Comparison of ENCODE assay signal across 28 mouse cellular contexts in the genomic region with DNA sequence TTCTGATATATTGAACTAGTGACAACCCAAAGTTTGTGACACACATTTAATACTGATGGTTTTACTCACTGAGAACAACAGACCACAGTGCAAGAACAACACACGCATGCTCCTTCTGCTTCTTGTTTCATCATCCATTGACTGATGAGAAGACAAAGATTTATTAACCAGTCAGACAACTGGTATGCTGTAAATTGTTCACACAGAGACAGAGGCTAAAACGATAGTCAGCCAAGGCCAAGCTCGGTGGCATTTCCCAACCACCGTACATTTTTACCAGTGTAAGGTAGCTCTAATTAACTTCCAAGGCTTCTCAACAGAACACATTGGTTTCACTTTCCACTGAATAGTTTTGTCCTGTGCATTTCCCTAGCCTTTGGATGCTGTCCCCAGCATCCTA.
"Had no signal": no experiment of that assay in that cellular context is flagged by ENCODE, and none has a peak within 500 bp of the region (broad histone marks: within the 10 kb centered on the region; RNA-seq: fewer than 3 reads in every experiment).

No protein-coding gene starts in this region.

- DNase-seq: gastrocnemius, adult 2 months; gastrocnemius, postnatal 10 days; gastrocnemius, postnatal 25 days; heart, adult 18-20 months; heart, postnatal 10 days; heart, postnatal 4 days; kidney, adult 18-20 months; kidney, adult 9 months; kidney, postnatal 10 days; kidney, postnatal 25 days; kidney, postnatal 4 days; liver; liver, embryonic 13.5 days had no signal

- H3K9me3 ChIP-seq: heart, embryonic 10.5 days; heart, embryonic 12.5 days; hindbrain, embryonic 10.5 days; hindbrain, embryonic 12.5 days; intestine, embryonic 15.5 days; kidney, embryonic 15.5 days; limb, embryonic 10.5 days; limb, embryonic 12.5 days; liver, embryonic 13.5 days; liver, embryonic 15.5 days had no signal

- H3K36me3 ChIP-seq: heart, embryonic 10.5 days; heart, embryonic 12.5 days; hindbrain, embryonic 10.5 days; hindbrain, embryonic 12.5 days; intestine, embryonic 15.5 days; kidney, embryonic 15.5 days; limb, embryonic 10.5 days; limb, embryonic 12.5 days; liver, embryonic 13.5 days; liver, embryonic 15.5 days had no signal

- H3K4me1 ChIP-seq: heart, embryonic 10.5 days; hindbrain, embryonic 12.5 days; intestine, embryonic 15.5 days; kidney, embryonic 15.5 days; limb, embryonic 10.5 days; limb, embryonic 12.5 days; liver, embryonic 13.5 days; liver, embryonic 15.5 days had no signal

- H3K27me3 ChIP-seq: heart, embryonic 12.5 days; hindbrain, embryonic 12.5 days; intestine, embryonic 15.5 days; kidney, embryonic 15.5 days; limb, embryonic 12.5 days; liver, embryonic 13.5 days; liver, embryonic 15.5 days had no signal

- H3K9ac ChIP-seq: heart, embryonic 12.5 days; hindbrain, embryonic 12.5 days; hindbrain, embryonic 14.5 days; intestine, embryonic 15.5 days; kidney, embryonic 15.5 days; limb, embryonic 12.5 days; liver, embryonic 13.5 days; liver, embryonic 15.5 days had no signal

- H3K4me3 ChIP-seq: gastrocnemius, adult 2 months; heart, embryonic 10.5 days; heart, embryonic 12.5 days; hindbrain, embryonic 10.5 days; hindbrain, embryonic 12.5 days; intestine, embryonic 15.5 days; kidney, embryonic 15.5 days; layer of hippocampus, adult 2 months; left cerebral cortex, adult 2 months; limb, embryonic 10.5 days; limb, embryonic 12.5 days; liver, embryonic 13.5 days; liver, embryonic 15.5 days had no signal

- H3K27ac ChIP-seq: gastrocnemius, adult 2 months; heart, embryonic 10.5 days; hindbrain, embryonic 10.5 days; hindbrain, embryonic 12.5 days; hindbrain, embryonic 14.5 days; intestine, embryonic 15.5 days; kidney, embryonic 15.5 days; layer of hippocampus, adult 2 months; left cerebral cortex, adult 2 months; limb, embryonic 10.5 days; limb, embryonic 12.5 days; liver, embryonic 13.5 days; liver, embryonic 15.5 days had no signal

- ATAC-seq: hindbrain, embryonic 16.5 days; inflammation-experienced regulatory T-cells, adult 6 months; intestine, embryonic 15.5 days had no signal

- H3K4me2 ChIP-seq: heart, embryonic 12.5 days; hindbrain, embryonic 12.5 days; hindbrain, embryonic 14.5 days; intestine, embryonic 15.5 days; kidney, embryonic 15.5 days; limb, embryonic 12.5 days; liver, embryonic 11.5 days; liver, embryonic 13.5 days; liver, embryonic 15.5 days had no signal
